In the genomic region with DNA sequence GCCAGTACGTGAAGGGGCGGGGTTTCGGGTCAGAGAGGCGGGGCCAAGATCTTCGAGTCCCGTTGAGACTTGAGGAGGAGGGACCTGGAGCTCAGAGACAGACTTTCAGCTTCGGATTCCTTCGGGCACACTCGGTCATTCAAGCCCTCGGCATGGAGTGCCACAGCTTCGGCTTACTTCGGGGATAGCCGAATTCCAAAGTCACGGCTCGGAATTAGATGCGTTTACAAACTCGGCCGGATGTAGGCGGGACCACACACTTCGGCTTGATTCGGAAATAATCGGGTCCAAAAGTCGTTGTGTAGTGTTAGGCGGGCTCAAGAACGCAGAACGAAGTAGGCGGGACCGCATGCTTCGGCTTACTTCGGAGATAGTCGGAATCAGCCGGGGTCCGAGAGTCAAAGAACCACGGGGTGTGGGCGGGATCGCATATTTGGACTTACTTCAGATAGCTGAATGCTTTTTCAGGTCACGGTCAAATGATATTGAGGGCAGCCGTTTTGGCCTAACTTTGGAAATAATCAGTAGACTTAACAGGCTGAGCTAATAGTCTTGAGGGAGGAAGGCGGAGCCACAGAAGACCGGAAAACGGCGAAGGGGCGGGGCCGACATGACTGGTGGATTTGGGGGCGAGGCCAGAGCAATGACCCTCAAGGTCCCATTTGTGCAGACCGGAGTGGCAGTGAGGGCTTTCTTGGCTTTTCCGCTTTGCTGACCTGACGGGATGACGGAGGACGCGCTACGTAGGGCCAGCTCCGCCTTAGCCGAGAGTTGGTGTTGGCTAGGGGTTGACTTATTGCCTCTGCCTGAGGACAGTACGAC, we compare ENCODE assay signal across 8 mouse cellular contexts. TPM values are rescaled to one million over a fixed set of nuclear protein-coding genes. Genes with fewer than 3 reads are reported as not detected.
DNase-seq lines count a peak whose midpoint lies in the region; ATAC-seq and TF ChIP-seq lines count a peak whose summit lies in the region.

Gene Mboat7, minus strand, starts transcription at position 537 of the 822 bp plus-strand sequence.

- peak within 1 kb of the TSS; percentile 95 for H3K27ac ChIP-seq in hindbrain, embryonic 13.5 days

- peak; percentile 97 for DNase-seq in Patski (ENCODE audit: low read depth, low spot score)
- peak; percentile 98 to 99 for DNase-seq in cerebellum, postnatal 14 days
- peak; percentile 97 to 99 for DNase-seq in frontal cortex, postnatal 14 days (ENCODE audit: low spot score in 2 of 2)
- DNase-seq in layer of hippocampus, postnatal 25 days (ENCODE audit: extremely low spot score in 1 of 2, low spot score in 1 of 2), result peak; percentile 86 to 89
- DNase-seq in lung, postnatal 25 days (ENCODE audit: low spot score), result peak; percentile 98
- peak; percentile 96 for DNase-seq in retina, embryonic 14.5 days (ENCODE audit: low spot score)
- DNase-seq in thymus, postnatal 4 days, result peak; percentile 99

- peak; percentile 86 for ATAC-seq in Patski
- peak; percentile 93 for ATAC-seq in hindbrain, embryonic 13.5 days (ENCODE audit: low FRiP score)

- H3K36me3 ChIP-seq in hindbrain, embryonic 13.5 days, result peaks cover 23% of the 10 kb centered on the region

- peak within 1 kb of the TSS; percentile 74 for H3K4me3 ChIP-seq in hindbrain, embryonic 13.5 days

- H3K4me1 ChIP-seq in hindbrain, embryonic 13.5 days (replicated peaks), result peaks cover 29% of the 10 kb centered on the region

- CTCF ChIA-PET in Patski (lab: Charles Lee), result interaction anchor here (0.9 to 1.5 kb wide), 2 partner anchors 10 to 23 kb away, joined by 3 to 4 read pairs; no protein-coding TSS in a partner anchor

- under 1% methylated on average over 55 of the region's 55 CpGs for WGBS in hindbrain, embryonic 13.5 days

- peak within 1 kb of the TSS; percentile 84 for H3K4me2 ChIP-seq in hindbrain, embryonic 13.5 days

- no peaks in the 10 kb centered on the region for H3K27me3 ChIP-seq in Patski
- H3K27me3 ChIP-seq in hindbrain, embryonic 13.5 days, result no peaks in the 10 kb centered on the region

- H3K9me3 ChIP-seq in hindbrain, embryonic 13.5 days, result no peaks in the 10 kb centered on the region

- in situ Hi-C loops in Patski (cut with MboI; ENCODE audit: low pct_unique_long_range_greater_than_20kb), result loop anchor here (5.0 to 10.0 kb wide), 3 partner anchors 41 to 442 kb away; partner anchors contain the start of gene Leng8

- POLR2A ChIA-PET in Patski (lab: Charles Lee), result interaction anchor here (0.6 to 2.2 kb wide), 4 partner anchors 13 to 734 kb away, joined by 3 to 11 read pairs (median 4); partner anchors contain the start of gene Cnot3

- peak within 1 kb of the TSS; percentile 95 for H3K9ac ChIP-seq in hindbrain, embryonic 13.5 days

- no peak for TF ChIP-seq CTCF in Patski (IDR thresholded peaks at IDR 0.05)

RNA-seq across cellular contexts. Expression of gene Mboat7, which starts in this region (rescaled TPM):
- polyA plus RNA-seq in Patski (2021), result 118 TPM
- polyA plus RNA-seq in hindbrain, embryonic 13.5 days (2015; fragmentation: Nextera tagmentation; extraction: Ambion mirVana), result 64.3 and 69.0 TPM in 2 replicates
- total RNA-seq in layer of hippocampus, postnatal 25 days (2021), result 100 to 1,000 TPM; 133 to 153 TPM

Comparison
In these comparisons a context has a peak if more than half of its experiments do, and no peak if none do; other contexts are left out.
1. Peak in every context shown above with its lines: DNase-seq, ATAC-seq, H3K4me3 ChIP-seq and H3K27ac ChIP-seq.